Mouse (Mus musculus) CH12.LX (cell line): ENCODE results near the gene Dclk2.

Experiments used
- CHD1 ChIP-seq: IDR thresholded peaks from 2 replicates; pipeline ENCODE4 v1.6.1; 2012; ENCODE audit warnings: low read depth, low read length, improper control_type of control experiment, inconsistent platforms
- CTCF ChIP-seq, 2 experiments: IDR thresholded peaks in 1 of 2; conservative IDR thresholded peaks in 1 of 2; 2 replicates each; pipeline ENCODE4 v1.5.1; 2011 to 2012; ENCODE audit warnings: low read depth in 2 of 2, low read length in 2 of 2, improper control_type of control experiment in 1 of 2, inconsistent platforms in 1 of 2, mild to moderate bottlenecking in 1 of 2, moderate library complexity in 1 of 2
- ELF1 ChIP-seq: IDR thresholded peaks from 2 replicates; pipeline ENCODE4 v1.6.1; 2014; ENCODE audit warnings: low read depth, mild to moderate bottlenecking, inconsistent platforms, low read length, improper control_type of control experiment
- EP300 ChIP-seq: IDR thresholded peaks from 2 replicates; pipeline ENCODE4 v1.6.1; 2011; ENCODE audit warnings: low read length, improper control_type of control experiment
- GABPA ChIP-seq: IDR thresholded peaks from 2 replicates; pipeline ENCODE4 v1.6.1; 2012; ENCODE audit warnings: low read depth, low read length, improper control_type of control experiment, inconsistent platforms; ENCODE audit not compliant: insufficient replicate concordance
- HCFC1 ChIP-seq: IDR thresholded peaks from 2 replicates; pipeline ENCODE4 v1.6.1; 2012; ENCODE audit warnings: low read depth, mild to moderate bottlenecking, inconsistent platforms, low read length, improper control_type of control experiment
- MYC ChIP-seq: IDR thresholded peaks from 2 replicates; pipeline ENCODE4 v1.6.1; 2011; ENCODE audit warnings: low read depth, mild to moderate bottlenecking, improper control_type of control experiment, low read length
- POLR2A ChIP-seq: IDR thresholded peaks from 2 replicates; pipeline ENCODE4 v1.6.1; 2011; ENCODE audit warnings: low read depth, mild to moderate bottlenecking, improper control_type of control experiment, low read length
- RAD21 ChIP-seq: IDR thresholded peaks from 2 replicates; pipeline ENCODE4 v1.6.1; 2011; ENCODE audit warnings: low read depth, mild to moderate bottlenecking, low read length, improper control_type of control experiment, moderate library complexity
- SIN3A ChIP-seq: IDR thresholded peaks from 2 replicates; pipeline ENCODE4 v1.6.1; 2012; ENCODE audit warnings: low read length, improper control_type of control experiment, inconsistent platforms
- SMC3 ChIP-seq: IDR thresholded peaks from 2 replicates; pipeline ENCODE4 v1.6.1; 2011; ENCODE audit warnings: low read depth, low read length, improper control_type of control experiment
- TBP ChIP-seq: conservative IDR thresholded peaks from 2 replicates; pipeline ENCODE4 v1.6.1; 2011; ENCODE audit warnings: low read depth, low read length, improper control_type of control experiment
- USF2 ChIP-seq: conservative IDR thresholded peaks from 2 replicates; pipeline ENCODE4 v1.6.1; 2011; ENCODE audit warnings: low read depth, low read length, improper control_type of control experiment

DNA sequence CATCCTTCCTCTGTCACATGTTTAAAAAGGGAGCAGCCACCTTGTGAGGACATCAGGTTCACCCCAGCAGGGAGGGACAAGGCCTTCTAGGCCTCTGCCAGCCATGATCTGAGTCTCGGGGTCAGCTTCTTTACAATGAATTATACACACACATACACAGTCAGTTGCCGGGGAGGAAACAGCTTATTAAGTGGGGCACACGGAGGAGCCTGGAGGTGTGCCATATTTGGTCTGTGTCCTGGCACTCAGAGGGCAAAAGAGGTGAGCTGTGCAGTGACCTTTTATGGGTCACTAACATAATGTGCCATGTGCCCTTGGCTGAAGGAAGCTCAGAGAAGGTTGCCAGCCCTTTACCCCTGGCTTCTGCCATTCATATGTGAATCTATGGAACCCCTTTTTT is 99.3 kb downstream of the Dclk2 start:
- TF ChIP-seq GABPA (no peak), RAD21 (no peak), CTCF (conservative IDR thresholded peaks at IDR 0.05 in 1 of 2, IDR thresholded peaks at IDR 0.05 in 1 of 2; ENCODE audit: low read depth in 2 of 2, low read length in 2 of 2) (no peak), ELF1 (no peak), TBP (no peak), POLR2A (no peak), USF2 (no peak), HCFC1 (no peak), EP300 (no peak), SIN3A (no peak), SMC3 (no peak), CHD1 (no peak), MYC (no peak)
